Mouse (Mus musculus) bone marrow, adult 2 months (tissue): ENCODE measurements around the gene Col4a1.

Experiments used
- CTCF ChIP-seq: fragments of 200-500 bp; IDR thresholded peaks from 2 replicates; pipeline ENCODE4 v1.5.1; 2011; ENCODE audit warnings: low read length, control low read depth; ENCODE audit not compliant: control insufficient read depth, insufficient read depth
- POLR2A ChIP-seq: fragments of 200-500 bp; IDR thresholded peaks from 2 replicates; pipeline ENCODE4 v1.6.1; 2011; ENCODE audit warnings: low read depth, mild to moderate bottlenecking, control low read depth, low read length, borderline replicate concordance; ENCODE audit not compliant: control insufficient read depth

DNA sequence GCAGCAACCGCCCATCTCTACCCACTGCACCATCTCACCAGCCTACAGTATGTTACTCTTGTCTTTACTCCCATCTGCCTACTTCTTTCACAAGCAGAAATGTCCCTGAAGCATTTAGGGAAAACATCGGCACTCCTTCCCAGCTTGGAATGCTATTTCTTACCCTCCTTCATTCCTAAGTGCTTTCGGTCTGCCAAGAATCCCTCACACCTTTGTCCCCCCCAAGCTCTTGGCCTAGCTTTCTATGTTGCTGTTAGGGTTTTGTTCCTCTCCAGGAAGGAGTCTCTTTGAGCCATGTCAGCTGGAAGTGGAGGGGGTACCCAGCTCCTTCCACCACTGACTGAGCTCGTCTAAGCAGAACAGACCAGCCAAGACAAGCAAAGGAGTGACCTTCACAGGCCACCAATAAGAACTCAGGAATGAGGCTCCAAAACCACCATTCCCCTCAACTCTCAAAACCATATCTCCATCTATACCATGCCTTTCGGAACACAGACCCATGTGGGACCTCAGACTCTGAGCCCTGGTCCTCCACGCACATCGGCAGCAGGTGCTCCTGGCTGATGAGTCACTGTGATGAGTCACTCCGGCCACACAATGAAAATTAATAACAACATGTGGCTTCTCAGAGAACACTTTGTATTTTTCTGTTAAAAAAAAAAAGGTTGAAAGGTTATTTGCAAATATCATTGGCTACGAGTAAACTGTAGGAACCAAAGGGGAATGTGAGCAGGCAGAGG, 156.9 kb downstream of the Col4a1 start:
- TF ChIP-seq POLR2A (no peak), CTCF (no peak)
